Mouse (Mus musculus) megakaryocyte, embryonic 14.5 days (primary cell): ENCODE measurements around the gene Smarcb1.

ENCODE experiments used
- FLI1 ChIP-seq: IDR thresholded peaks from 2 replicates; pipeline ENCODE4 v1.6.1; 2012; ENCODE audit warnings: low read length, inconsistent platforms, mixed read lengths
- GATA1 ChIP-seq: IDR thresholded peaks from 3 replicates; pipeline ENCODE4 v1.6.1; 2012; ENCODE audit warnings: mixed read lengths, low read length, inconsistent platforms, borderline replicate concordance

DNA sequence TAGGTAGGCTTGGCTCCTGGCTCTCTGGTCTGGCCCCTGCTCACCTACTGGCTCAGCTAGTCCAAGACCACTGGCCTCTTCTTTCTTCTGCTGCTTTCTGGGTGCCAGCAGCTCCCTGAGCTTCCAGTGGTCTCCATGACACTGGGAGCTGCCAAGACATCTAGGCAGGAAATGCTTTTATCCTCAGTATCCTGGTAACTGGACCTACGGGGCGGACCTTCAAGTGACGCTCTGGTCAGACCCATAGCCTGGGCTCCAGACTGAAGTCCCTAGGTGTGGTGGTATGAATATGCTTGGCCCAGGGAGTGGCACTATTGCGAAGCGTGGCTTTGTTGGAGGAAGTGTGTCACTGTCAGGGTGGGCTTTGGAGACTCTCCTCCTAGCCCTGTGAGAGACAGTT, 19.1 kb upstream of the Smarcb1 start, which contains the start of gene Gm867:
- TF ChIP-seq GATA1, result no peak
- TF ChIP-seq FLI1, result no peak
